Mouse (Mus musculus) layer of hippocampus, adult 11-12 months (tissue): ENCODE data around the gene Wwp2.
"Not testable (repeated sequence)": the region's sequence is repeated elsewhere in the genome, so short reads cannot be mapped to it uniquely, and the experiment has no call there.

ENCODE experiments used
- DNase-seq: peaks from one replicate; pipeline ENCODE4 v3.0.0; 2022; ENCODE audit warnings: low spot score

Gene Wwp2

DNA sequence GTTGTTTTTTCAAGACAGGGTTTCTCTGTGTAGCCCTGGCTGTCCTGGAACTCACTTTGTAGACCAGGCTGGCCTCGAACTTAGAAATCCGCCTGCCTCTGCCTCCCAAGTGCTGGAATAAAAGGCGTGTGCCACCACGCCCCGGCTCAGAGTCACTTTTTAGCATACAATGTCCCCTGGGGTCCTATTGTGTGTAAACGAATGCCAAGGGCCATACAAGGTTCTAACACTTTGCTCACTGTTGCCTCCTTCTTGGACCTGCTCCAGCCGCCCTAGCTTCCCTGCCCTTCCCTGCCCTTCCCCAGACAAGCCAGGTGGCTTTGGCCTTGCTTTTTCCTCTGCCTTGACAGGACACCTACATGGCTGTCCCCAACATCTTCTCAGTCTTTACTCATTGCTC, 40.6 kb downstream of the Wwp2 start:
- DNase-seq = not testable (repeated sequence)

DNA sequence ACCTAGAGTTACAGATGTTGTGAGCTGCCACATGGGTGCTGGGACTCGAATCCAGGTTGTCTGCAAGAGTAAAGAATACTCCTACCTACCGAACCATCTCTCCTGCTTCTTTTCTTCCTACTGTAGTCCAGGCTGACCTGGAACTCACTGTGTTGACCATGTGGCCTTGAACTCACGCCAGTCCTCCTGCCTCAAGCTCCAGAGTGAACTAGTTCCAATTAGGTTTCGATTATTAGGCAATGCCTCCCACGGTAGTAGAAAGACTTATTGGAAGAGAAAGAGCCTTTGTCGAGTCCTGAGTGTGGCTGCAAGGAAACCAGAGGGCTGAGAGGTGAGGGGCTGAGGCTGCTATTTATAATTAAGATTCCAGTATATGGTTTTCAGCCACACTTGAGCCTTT, 42.6 kb downstream of the Wwp2 start:
- no peak for DNase-seq

DNA sequence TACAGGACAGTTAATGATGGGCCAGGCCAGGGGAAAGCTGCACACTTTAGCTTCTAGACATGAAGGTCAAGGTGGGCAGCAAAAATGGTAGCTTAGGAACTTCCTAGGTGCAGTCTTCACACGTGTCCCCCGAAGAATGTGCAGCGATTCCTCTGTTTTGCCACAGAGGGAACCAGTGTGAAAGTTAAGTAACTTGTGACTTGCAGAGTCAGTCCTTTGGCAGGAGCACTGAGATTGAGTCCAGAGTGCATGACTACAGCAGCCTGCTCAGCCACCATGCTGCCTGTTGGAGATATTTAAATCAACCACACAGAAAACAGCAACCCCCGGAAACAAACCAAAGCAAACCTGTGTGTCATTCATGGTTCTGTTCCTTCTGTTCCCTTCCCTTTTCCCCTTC, 44.3 kb downstream of the Wwp2 start:
- DNase-seq = no peak

DNA sequence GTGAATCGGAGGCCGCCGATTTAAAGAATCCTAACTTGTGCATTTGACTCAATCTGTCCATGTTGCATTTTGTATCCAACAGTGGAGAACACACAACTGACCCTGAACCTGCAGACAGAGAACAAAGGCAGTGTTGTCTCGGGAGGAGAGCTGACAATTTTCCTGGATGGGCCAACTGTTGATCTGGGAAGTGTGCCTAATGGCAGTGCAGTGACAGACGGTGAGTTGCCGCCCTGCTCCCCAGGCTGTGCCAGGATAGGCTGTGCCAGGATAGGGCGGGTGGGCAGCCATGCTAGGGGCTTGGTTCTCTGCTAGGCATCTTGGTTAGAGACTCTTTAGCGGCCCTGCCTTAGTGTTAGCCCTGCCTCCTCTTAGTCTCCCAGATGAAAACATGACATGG, 47.1 kb downstream of the Wwp2 start:
- DNase-seq = peak; percentile 70

DNA sequence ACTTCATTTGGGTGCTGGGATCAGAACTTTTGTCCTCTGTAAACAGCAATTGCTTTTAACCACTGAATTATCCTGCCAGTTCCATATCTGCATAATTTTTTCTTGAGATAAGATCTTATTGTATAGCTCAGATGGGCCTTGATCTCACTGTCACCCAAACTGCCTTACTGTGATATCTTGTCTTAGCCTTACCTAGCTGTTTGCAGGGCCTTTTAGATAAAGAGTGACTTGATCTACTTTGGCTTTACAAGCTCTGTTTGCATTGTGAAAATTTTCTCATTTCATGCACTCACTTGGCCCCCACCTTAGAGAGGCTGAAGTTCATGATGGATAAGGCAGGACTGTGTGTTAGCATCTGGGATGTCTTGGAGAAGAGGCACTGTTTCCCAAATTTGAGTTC, 48.8 kb downstream of the Wwp2 start:
- DNase-seq = no peak

DNA sequence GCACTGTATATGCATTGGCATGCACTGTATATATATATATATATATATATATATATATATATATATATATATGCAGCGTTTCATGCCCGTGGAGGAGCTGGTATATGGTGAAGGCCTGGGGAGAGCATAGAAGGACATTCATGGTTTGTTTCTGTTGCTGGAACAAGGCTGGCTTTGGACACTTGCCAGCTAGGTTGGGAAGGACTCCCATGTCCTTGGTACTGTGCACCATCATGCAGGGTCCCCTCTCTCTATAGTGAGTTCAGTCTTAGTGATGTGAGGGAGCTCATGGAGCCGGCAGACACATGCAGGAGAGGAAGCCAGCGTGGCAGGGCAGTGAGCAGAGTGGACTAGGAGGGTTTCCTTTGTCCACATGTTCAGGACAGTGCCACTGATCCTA, 52.4 kb downstream of the Wwp2 start:
- DNase-seq = no peak

DNA sequence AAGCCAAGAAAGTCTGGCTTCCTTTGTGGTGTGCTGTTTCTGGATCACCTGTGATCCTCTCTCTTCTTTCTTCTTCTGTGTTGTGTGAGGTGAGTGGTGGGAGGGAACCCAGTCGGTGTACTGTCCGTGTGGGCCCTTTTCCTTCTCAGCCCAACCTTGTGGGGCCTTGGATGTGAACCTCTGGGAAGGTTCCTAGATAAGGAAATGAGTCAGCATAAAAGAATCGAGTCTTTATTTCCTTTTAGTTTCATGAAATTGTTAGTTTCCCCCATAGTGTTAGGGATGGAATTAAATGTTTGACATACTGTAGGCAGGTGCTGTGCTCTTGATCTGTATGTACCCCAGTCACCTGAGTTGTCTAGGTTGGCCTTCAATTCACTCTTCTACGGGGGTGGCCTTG, 52.9 kb downstream of the Wwp2 start:
- no peak for DNase-seq

DNA sequence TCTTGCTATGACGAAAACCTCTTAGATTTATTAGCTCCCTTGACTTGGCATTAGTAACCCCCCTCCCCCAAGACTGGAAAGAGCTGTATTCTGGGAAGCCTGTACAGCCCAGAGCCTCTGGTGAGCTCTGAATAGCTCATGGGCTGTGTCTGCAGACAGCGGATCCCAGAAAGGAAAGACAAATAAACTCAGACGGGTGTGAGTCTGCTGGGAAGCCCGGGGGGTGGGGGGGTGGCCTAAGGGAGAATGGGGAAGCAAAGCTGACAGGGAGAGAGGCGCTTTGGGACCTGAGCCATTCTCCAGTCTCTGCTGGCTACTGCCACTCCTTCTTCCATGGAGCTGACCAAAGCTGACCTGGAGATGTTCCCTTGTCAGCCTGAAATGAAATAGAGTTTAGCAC, 53.8 kb downstream of the Wwp2 start:
- DNase-seq = no peak

DNA sequence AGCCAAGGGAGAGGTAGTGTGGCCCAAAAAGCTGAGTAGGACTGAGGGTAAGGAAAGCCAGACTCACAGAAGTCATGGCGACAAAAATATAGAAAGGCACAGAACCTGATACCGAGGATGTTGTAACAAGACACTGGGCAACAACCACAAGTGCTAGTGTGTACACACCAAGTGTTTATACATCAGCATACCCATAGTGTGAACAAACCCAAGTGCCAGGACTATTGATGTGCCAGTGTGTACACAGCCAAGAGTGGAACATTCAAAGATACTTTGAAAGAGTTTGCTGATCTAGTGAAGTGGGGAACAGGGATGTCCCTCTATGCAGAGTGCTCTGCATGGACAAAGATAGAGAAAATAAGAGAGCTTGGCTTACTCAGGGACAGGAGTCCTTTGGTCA, 54.5 kb downstream of the Wwp2 start:
- no peak for DNase-seq

DNA sequence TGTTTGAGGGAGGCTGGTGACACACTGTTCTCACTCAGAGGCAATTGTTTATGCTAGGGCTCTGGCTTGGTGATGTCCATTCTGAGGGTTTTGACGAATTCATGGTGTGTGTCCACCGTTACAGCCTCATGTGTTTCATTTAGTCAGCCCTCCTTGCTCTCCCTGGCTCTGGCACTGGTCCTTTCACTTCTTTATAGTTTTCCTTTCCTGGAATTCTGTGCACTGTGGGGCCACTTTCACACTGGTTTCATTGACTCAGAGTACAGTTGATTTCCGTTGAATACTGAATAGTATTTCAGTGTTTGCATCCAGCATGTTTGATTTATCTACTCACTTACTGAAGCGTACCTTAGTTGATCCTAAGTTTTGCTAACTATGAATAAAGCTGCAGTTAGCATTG, 55.0 kb downstream of the Wwp2 start:
- DNase-seq = no peak

DNA sequence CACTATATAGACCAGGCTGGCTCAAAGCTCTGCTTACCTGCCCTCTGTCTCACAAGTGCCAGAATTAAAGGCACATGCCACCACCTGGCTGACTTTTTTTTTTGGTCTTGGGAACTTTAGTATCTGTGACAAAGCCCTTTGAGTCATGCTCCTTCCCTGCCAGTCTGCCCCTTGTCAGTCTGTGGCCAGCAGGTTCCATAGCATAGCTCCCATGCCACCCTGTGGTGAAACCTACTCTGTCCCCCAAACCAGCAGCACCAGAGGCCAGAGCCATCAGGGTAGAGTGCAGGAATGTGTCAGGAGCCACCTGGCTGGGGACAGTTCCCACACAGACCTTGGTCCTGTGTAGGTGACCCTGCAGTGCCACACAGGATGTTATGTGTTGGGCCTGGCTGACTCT, 55.7 kb downstream of the Wwp2 start:
- no peak for DNase-seq

DNA sequence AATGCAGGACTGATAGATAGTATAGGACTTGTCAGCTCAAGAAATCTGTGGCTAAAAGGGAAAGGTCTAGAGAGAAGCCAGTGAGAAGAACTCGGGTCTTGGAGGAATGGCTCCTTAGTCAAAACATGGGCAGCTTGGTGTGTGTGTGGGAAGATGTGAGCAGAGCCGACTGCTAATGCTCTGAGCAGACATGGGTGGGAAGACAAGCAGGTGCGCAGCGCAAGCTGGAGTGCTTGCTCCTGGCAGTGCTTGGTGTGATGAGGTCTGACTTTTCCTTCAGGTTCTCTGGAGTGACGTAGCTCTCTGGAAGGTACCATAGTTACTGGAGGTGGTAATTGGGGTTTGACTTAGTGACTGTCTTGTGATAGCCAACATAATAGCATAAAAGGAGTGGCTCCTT, 56.6 kb downstream of the Wwp2 start:
- no peak for DNase-seq

DNA sequence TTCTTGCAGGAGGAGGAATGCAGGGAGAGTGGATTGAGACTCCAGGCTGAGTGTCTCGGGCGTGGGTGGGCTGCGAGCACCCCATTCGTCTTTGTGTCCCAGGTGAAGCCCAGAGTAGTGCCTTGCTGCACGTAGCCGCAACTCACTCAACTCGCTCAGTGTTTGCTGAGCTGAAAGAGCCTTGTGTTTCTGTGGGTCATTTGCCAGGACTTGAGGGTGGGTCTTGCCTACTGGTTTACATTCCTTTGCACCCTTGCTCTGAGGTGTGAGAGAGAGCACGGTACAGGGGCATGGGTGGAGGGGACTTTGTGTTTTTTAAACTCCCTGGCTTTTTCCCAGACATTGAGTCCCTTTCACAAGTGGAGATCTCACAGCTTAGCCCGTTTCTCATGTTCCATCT, 59.3 kb downstream of the Wwp2 start:
- DNase-seq = no peak

DNA sequence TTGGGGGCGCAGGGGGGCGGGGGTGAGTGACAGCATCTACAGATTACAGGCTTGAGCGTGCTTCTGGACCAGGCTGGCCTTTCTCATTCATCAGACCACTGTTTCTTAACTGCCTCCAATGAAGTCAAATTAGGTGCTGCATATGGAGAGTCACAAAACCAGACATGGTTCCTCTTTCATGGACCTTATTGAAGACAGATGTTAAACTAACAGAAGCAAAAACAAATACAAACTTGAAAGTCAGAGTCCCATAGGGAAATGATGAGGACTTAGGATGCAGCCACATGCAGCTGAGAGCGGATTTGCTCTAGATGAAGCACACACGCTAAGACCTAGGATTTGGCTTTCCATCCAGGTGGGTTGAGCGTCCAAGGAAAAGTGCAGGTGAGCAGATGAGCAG, 61.5 kb downstream of the Wwp2 start:
- DNase-seq = no peak

DNA sequence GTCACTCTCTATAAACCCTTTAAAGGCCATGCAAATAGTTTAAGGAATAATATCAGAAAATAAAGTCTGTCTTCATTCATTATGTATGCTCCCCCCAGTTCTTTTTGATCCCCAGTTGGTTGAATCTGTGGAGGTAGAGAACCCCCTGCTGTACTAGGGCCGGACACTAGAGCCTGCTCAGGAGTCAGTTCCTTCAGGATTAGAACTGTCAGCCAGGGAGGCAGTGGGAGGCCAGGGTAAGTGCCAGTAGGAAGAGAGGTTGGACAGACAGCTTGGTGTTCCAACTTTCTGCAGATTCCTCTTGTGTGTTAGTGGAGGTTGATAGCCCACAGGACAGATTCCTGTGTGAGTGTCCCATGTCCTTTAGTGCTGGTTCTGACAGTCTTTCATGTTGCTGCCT, 62.2 kb downstream of the Wwp2 start:
- no peak for DNase-seq

DNA sequence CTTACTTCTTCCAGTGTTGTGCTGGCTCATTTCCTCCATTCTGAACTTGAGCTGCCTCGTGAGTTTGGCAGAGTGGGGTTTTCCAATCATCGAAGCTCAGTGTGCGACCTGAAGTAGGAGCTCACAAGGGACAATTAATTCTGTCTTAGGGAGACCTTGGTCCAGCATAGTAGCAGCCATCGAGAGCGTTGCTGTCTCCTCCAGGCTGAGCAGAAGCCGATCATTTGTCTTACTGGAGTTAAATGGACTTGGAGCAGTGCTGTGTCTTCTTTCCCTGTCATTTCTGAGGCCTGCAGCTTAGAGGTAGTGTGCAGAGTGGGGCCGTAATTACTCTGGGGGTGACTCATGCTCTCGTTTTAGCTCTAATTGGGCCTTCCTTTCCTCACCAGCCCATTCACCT, 62.6 kb downstream of the Wwp2 start:
- DNase-seq = no peak

DNA sequence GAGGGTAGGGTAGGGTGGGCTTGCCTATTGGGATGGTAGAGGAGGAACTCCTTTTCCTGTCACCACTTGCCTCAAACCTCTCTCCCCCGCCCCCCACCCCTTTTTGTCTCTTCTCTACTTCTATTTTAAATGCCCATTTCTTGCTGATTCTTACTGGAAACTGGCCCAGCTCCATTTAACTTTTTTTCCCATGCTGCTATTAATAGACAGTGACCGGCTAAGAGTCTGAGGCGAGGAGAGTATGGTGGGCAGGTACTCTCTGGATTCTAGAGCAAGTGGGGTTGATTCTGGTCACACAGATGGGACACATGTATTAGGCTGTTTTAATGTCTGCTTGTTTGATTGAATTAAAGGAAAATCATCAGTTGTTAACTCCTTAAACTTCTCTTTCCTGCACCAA, 63.4 kb downstream of the Wwp2 start:
- no peak for DNase-seq

DNA sequence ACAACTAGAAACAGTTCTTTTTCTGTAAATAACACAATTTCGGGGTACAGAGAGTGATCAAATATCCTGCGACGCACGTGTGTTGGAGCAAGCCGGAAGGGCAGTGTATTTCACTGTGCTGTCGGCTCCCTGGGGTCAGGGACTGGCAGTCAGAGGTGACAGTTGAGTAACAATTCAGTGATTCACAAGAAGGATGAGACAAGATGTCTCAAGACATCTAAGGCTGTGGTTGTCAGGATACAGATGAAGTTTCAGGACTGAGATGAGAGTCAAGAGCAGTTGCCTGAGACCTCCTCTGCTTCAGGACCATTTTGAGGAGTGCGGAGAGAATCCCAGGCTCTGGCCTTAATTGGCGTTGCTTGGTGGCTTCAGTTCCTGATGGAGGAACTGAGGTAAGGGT, 66.2 kb downstream of the Wwp2 start:
- no peak for DNase-seq

DNA sequence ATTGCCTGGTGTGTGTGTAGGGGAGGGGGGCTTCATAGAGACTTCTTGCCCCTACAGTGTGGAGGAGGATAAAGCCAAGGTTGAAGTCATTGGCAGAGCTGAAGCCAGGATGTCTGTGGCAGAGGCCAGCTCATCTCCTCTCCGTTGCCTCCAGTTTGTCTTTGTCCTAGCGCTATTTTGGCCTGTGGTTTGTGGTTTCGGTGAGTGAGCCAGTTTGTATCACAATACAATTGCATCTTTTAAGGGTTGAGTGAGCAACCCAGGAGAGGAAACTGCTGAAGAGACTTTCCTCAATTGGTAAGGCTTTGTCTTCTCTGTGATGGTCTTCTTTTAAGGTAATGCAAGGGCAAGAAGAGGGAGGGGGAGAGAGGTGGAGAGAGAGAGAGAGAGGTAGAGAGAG, 66.8 kb downstream of the Wwp2 start:
- DNase-seq = no peak

DNA sequence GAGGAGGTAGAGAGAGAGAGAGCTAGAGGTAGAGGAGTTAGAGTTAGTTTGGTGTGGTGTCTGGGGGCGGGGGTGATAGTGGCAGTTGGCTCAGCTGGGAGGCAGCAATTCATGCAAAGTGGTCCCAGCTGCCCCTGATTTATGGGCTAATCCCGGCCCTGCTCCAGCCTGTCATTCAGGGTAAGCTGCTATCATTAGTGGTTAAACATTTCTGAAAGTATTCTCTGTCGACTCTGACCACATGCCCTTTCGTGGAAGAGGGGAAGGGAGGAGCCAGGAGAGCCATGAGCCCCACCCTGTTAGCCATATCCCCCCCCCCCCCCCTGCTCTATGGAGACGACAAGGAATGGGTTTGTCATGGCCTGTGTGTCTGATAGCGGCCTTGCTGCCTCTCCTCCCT, 67.2 kb downstream of the Wwp2 start:
- DNase-seq = no peak

DNA sequence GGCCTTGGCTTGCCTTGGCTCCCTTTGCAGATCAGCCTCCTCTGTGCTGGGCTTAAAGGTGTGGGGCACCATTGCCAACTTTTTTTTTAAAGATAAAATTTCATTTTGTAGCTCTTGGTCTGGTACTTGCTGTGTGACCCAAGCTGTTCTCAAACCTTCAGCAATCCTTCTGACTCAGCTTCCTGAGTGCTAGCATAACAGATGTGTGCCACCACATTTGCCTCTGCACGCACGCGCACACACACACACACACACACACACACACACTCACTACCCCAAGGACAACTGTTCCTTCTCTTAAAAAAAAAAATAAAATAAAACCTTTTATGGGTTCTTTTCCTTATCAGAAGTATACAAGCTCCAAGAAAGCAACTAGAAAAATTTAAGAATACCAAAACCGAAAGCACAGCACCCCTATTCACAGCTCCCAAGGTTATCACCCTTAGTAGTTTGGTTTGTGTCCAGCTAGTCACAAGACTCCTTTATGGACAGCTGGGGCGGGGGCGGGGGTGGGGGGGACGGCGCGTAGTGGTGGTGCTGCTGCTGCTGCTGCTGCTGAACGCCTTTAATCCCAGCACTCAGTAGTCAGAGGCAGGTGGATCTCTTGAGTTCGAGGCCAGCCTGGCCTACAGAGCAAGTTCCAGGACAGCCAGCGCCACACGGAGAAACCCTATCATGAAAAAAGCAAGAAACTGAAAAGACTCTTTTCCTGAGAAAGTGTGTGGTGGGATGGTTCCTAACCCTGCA, 68.2 kb downstream of the Wwp2 start:
- no peak for DNase-seq

DNA sequence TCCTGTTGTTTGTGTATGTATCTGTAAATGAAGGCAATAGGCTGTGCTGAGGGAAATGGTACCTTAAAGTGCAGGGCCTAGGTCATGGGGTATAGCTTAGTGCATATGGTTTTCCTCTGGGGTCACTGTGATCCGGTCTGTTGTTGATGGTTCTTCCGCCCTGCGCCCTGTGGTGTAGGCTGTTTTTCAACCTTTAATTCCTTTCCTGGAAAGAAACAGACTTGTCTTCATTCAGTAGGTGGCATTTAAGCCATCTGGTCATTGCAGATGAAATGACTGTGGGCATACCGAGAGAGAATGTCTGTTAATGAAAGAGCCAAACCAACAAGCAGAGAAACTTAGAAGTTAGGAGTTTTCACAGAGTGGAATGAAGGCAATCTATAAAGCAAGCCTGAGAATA, 69.1 kb downstream of the Wwp2 start:
- no peak for DNase-seq

DNA sequence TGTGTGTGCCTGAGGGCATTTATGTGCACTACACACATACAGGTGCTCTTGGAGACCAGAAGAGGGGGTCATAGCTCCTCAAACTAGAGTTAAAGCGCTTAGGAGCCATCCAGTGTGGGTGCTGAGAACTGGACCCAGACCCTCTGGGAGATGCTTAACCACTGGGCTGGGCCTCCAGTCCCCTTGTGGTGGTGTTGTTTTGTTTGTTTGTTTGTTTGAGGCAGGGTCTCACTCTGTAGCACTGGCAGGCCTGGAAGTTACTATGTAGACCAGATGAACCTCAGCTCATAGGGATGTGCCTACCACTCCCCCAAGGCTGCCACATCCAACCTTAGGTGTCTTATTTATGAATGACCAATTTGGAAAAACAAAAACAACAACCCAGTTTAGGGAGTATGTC, 70.9 kb downstream of the Wwp2 start:
- no peak for DNase-seq

DNA sequence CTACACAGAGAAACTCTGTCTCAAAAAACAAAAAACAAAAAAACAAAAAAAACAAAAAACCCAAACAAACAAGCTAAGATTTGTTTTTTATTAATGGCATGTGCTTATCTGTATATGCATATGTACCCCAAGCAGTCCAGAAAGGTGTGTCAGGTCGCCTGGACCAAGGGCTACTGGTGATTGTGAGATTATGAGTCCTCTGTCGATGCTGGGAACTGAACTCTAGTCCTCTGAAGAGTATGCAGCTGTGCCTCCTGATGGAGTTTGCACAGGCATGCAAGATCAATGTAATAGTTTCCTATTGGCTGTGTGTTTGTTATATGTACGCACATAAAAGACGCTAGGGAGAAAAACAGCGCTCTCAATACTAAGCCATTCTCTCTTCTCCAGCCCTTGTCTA, 74.0 kb downstream of the Wwp2 start:
- no peak for DNase-seq

DNA sequence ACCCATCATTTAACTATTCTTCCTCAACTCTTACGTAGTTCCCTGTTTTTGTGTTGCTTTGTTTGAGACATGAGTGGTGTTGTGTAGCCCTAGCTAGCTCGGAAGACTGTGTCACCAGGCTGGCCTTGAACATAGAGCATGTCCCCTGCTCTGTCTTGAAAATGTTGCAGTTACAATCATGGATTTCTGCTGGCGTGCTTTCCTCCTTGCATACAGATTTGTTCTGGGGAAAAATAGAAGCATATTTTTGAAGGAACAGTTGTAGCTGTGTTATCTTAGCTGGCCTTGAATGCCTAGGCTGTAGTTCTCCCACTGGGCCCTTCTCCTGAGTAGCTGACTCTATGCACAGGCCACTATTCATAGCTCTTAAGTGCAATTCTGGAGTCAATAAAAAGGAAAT, 74.6 kb downstream of the Wwp2 start:
- no peak for DNase-seq
